Mouse (Mus musculus) kidney, postnatal 10 days (tissue): Measurements from ENCODE around the gene Gpatch1.
A peak's percentile ranks its signal among the peaks of the same experiment; 100 is the strongest.

Source experiments
- DNase-seq: peaks from one replicate; pipeline ENCODE4 v3.0.0; 2021; ENCODE audit warnings: mixed read lengths

Gpatch1 gene

DNA sequence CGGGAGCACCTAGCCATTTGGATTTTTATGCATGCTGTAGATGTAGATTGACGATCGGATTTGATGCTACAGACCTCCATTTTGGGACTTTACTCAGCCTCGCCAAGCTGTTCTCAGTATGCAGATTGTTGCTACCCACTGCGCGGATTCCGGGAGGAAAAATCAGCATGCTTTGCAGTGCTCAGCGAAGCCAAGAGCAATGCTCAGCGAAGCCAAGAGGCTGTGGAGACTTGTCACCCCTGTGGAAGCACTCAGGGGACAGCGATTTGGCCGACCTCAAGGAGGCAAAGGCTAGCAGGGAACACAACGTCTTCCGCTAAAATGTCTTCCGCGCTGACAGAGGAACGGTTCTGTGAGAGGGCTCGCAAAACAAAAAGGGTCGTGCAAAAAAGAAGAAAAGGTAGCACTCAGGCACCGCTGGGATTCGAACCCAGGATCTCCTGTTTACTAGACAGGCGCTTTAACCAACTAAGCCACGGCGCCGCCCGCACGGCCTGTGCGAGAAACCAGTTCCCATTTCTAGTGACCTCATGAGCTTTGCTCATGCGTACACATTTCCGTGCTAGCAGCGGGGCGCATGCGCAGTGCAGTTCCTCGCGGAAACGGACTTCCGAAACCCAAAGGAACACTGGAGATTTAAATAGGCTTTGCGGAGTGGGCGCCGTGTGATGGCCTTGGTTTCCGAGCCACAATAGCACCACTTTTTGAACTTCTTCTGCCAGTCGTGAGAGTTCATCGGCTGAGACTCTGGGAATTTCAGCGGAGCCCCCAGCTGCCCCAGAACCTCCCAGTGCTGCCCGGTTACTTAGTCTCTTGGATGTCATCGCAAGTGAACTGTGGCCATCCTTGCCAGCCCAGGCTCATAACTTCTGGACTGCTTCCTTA, 83.6 kb downstream of the Gpatch1 start:
- DNase-seq, result peak; percentile 97

DNA sequence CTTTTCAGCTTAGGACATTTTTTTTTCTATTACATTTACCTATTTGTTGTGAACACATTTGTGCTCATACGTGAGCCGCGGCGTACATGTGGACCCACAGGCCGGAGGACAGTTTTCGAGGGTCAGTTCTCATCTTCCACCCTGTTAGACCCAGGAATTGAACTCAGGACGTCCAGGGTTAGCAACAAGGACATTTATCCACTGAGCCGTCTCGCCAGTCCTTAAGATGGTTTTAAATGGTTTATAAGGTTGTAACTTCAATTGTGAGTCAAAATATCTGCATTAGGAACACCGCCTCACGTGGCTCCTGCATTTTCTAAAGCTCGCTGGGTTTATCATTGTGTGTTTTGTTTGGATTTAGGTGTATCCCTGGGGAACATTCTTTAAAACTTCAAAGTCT, 84.4 kb downstream of the Gpatch1 start:
- no peak for DNase-seq

DNA sequence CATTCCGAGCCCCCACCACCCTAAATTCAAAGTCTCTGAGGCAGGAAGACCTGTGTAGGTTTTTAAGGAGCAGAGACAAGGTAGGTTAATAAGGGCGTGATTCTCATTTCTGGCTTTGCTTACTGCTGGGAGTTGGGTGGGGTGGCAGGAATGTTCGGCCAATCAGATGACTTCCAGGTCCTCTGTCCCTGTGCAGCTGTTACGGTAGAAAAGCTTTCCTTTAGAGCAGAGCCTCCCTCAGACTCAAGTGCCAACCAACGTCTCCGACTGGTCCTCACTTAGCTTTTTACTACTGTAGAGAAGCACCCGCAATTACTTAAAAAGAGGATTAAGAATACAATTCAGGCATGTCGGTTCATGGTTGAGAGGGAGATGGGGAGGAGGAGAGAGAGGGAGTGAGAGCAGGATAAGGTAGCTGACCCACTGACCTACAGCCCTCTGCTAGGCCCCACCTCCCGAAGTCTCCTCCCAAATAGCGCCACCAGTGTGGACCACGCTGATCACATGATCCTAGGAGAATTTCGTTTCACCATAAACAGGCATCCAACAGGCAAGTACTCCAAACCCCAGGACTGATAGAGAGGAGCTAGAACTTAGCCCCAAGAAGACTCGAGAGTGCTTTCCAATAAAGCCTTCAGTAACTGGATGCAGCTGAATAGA, 85.3 kb downstream of the Gpatch1 start:
- DNase-seq, result no peak

DNA sequence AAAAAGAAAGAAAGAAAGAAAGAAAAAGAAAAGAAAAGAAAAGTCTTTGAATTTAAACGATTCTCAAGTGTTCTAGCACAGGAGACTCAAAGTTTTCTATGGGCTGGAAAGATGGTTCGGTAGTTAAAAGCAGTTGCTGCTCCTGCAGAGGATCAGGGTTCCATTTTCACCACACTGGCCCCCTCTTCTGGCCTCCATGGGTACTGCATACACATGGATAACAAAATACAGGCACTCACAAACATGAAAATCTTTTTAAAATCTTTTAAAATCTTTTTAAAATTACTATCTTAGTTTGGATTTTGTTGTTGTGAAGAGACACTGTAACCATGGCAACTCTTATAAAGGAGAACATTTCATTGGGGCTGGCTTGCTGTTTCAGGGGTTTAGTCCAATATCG, 87.9 kb downstream of the Gpatch1 start:
- DNase-seq, result no peak
